Mouse (Mus musculus) spleen, postnatal 14 days (tissue): Measurements from ENCODE around the gene Lrrc75b.

Source experiments
- DNase-seq, 2 experiments: peaks; one replicate each; pipeline ENCODE4 v3.0.0; 2021 to 2022; ENCODE audit warnings: low spot score in 2 of 2

Gene Lrrc75b

DNA sequence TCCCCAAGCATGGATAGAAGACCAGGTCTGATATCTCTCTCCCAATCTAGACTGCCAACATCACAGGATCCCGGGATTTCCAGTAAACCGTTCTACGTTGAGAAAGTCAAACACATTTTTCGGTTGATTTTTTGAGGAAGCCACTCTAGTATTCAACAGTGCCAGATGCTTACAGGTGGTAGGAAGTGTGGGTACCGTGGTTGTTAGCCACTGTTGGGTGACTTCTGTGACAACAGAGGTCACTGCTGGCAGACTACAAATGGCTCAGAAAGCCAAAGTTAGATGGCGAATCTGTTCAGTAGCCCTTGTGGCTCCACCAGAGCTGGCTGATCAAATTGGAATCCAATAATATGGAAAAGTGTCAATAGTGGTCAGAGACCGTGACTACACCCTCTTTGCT is 56.4 kb downstream of the Lrrc75b start:
- no peak for DNase-seq

DNA sequence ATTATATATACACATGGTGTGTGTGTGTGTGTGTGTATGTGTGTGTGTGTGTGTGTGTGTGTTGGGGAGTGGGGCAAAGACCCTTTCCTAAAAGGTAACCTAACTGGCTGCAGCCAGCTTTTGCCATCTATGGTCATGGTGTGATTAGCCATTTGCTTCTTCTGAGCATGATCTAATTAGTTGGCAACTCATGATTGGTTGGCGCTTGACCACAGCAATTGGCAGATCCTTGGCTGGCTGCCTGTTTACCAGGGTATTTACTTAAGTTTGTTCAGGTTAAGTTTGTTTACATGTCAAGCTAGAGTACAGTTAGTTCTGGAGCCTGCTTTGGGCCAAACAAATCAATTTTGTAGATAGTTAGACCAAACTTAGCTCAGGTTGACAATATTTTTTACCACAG is 58.5 kb downstream of the Lrrc75b start:
- no peak for DNase-seq

DNA sequence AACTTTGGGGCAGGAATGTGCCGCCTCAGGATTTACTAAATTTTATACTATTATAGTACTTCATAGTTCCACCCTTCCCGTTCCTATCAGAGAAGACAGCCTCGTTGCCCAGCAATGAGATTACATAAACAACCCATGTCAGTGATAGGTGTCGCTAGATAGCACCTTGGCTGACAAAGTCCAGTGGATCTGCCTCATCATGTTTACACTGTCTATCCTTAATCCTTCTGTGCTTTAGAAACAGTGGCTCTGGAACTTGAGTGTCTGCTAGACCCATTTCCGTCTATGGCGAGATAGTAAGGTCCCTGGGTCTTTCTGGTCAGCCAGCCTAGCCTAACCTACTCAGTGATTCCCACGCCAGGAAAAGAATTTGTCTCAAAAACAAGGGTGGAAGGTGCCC is 59.8 kb downstream of the Lrrc75b start:
- no peak for DNase-seq
